Mouse (Mus musculus): ENCODE measurements around the gene Dlgap4.

DNA sequence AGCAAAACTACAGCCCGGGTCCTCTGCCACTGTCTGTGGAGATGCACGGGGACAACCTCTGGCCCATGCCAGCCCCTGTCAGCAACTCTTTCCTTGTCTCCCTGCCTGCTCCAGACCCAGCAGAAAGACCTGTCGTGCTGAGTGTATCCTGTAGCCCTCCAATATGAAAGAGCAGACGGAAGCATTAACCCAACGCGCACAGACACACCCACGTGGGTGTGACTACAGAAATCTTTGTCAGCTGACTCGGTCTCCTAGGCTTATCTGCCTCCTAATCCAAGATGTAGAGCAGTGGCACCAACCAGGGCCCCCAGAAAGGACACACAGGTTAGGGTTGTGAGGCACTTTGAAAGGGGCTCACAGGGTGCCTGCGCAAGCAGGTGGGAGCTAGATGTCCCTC, 9.8 kb upstream of the Dlgap4 start:
- TF ChIP-seq GATA1 (IDR thresholded peaks at IDR 0.05; ENCODE audit: borderline replicate concordance, low read length) (no peak), FLI1 (IDR thresholded peaks at IDR 0.05; ENCODE audit: low read length) (no peak)
